Mouse (Mus musculus) midbrain, embryonic 13.5 days (tissue): Measurements from ENCODE around the gene Cdkl4. TPM values are rescaled to one million over a fixed set of nuclear protein-coding genes. Genes with fewer than 3 reads are reported as not detected.

Experiments used
- ATAC-seq: fragments of 200-750 bp; cut with Nextera tagmentation; 2 replicates; pipeline ENCODE4 v1.8.0; 2017; ENCODE audit warnings: mild to moderate bottlenecking, moderate TSS enrichment, moderate library complexity
- H3K27ac ChIP-seq: fragments of 300-500 bp; sonication (generic); 2 replicates; pipeline ENCODE4 v1.5.1; 2015; ENCODE audit warnings: inconsistent platforms, mild to moderate bottlenecking, moderate library complexity
- H3K27me3 ChIP-seq: fragments of 300-500 bp; sonication (generic); 2 replicates; pipeline ENCODE4 v1.6.1; 2015; ENCODE audit warnings: mild to moderate bottlenecking, inconsistent platforms
- H3K36me3 ChIP-seq: fragments of 300-500 bp; sonication (generic); 2 replicates; pipeline ENCODE4 v1.6.1; 2015; ENCODE audit warnings: mild to moderate bottlenecking, inconsistent platforms
- H3K4me1 ChIP-seq: fragments of 300-500 bp; sonication (generic); replicated peaks from 2 replicates; pipeline ENCODE4 v1.6.1; 2015; ENCODE audit warnings: inconsistent platforms
- H3K4me2 ChIP-seq: fragments of 300-500 bp; sonication (generic); replicated peaks from 2 replicates; pipeline ENCODE4 v1.6.1; 2015; ENCODE audit warnings: moderate library complexity, mild to moderate bottlenecking, inconsistent platforms
- H3K4me3 ChIP-seq: fragments of 300-500 bp; sonication (generic); replicated peaks from 2 replicates; pipeline ENCODE4 v1.5.1; 2015; ENCODE audit warnings: mild to moderate bottlenecking, inconsistent platforms
- H3K9ac ChIP-seq: fragments of 300-500 bp; sonication (generic); replicated peaks from 2 replicates; pipeline ENCODE4 v1.6.1; 2015; ENCODE audit warnings: mild to moderate bottlenecking, inconsistent platforms
- H3K9me3 ChIP-seq: fragments of 300-500 bp; sonication (generic); 2 replicates; pipeline ENCODE4 v1.6.1; 2016; ENCODE audit warnings: mild to moderate bottlenecking, inconsistent platforms
- WGBS: fragments of 180-500 bp; shearing (Covaris S2); methylation state at CpG from one replicate; pipeline ENCODE4 v1.1.7; 2015; 5-methylcytosine and 5-hydroxymethylcytosine counted together
- polyA plus RNA-seq: library from polyadenylated mRNA; unstranded; fragments of >200 nt; fragmentation: Nextera tagmentation; extraction: Ambion mirVana; gene quantifications from 2 replicates; pipeline ENCODE4 v1.2.1, GENCODE M21; 2015

The Cdkl4 gene
- polyA plus RNA-seq, 1 experiment from 2014 or later, result 2.9 TPM

GRCm38 (mm10) chr17:80509494-80510458 lies 67.8 kb downstream of the Cdkl4 start:
- WGBS, result 62% methylated on average over 4 of the region's 4 CpGs
- no peak overlapping the region for H3K4me2 ChIP-seq

DNA sequence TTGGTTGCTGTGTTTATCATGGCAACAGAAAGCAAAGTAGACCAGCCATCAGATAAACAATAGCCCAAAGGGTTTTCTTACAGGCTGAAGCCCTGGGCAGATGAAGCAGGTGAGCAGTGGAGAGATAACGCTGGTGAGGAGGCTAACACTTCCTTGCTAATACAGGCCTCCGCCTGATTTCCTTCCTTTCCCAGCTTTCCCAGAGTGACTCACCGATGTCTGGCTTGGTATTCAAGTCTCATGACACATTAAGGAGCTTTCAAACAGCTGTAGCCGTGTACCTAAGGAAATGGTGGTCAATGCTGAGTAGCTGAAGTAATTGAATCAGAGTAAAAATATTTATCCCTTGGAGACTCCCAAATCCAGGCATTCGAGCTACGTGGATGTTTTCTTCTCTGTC lies 71.8 kb downstream of the Cdkl4 start:
- Histone ChIP-seq H3K9ac (no peak overlapping the region), H3K27me3 (no peaks in the 10 kb centered on the region), H3K4me1 (no peaks in the 10 kb centered on the region), H3K36me3 (no peaks in the 10 kb centered on the region), H3K9me3 (no peaks in the 10 kb centered on the region), H3K4me2 (no peak overlapping the region), H3K27ac (no peak overlapping the region), H3K4me3 (no peak overlapping the region)
- ATAC-seq, result no peak
- 89% methylated on average over 6 of the region's 6 CpGs for WGBS

More at GRCm38 (mm10) chr17:80509494-80510458, 67.8 kb downstream of the Cdkl4 start:
- Histone ChIP-seq H3K4me1 (no peaks in the 10 kb centered on the region), H3K27ac (no peak overlapping the region), H3K36me3 (no peaks in the 10 kb centered on the region), H3K9ac (no peak overlapping the region), H3K9me3 (no peaks in the 10 kb centered on the region), H3K4me3 (no peak overlapping the region), H3K27me3 (no peaks in the 10 kb centered on the region)
- no peak for ATAC-seq

GRCm38 (mm10) chr17:80505342-80505741 lies 72.3 kb downstream of the Cdkl4 start:
- H3K36me3 ChIP-seq, result no peaks in the 10 kb centered on the region

DNA sequence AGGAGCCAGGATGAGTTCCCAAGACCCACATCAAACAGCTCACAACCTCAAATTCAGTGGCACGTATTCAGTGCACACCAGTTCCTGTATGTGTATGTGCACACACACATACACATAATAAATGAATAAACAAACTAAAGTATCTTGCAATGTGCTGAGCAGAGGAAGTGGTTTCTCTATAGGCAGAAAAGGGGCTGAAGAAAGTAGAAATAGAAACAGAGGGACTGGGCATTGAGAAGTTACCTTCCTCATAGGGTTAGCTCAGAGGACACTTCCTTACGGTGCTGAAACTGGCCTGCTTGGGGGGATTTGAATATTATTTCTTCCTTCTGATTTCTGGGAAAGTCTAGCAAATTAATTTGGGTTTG lies 75.8 kb downstream of the Cdkl4 start:
- Histone ChIP-seq H3K4me1 (no peaks in the 10 kb centered on the region), H3K27ac (no peak overlapping the region), H3K9me3 (no peaks in the 10 kb centered on the region), H3K4me2 (no peak overlapping the region), H3K36me3 (no peaks in the 10 kb centered on the region), H3K27me3 (no peaks in the 10 kb centered on the region), H3K9ac (no peak overlapping the region), H3K4me3 (no peak overlapping the region)
- no peak for ATAC-seq
- 80% methylated on average over 2 of the region's 2 CpGs for WGBS

More at GRCm38 (mm10) chr17:80505342-80505741, 72.3 kb downstream of the Cdkl4 start:
- Histone ChIP-seq H3K4me3 (no peak overlapping the region), H3K4me1 (no peaks in the 10 kb centered on the region), H3K27ac (no peak overlapping the region), H3K9ac (no peak overlapping the region), H3K4me2 (no peak overlapping the region), H3K27me3 (no peaks in the 10 kb centered on the region), H3K9me3 (no peaks in the 10 kb centered on the region)
- ATAC-seq, result no peak
- 86% methylated on average over 4 of the region's 4 CpGs for WGBS

DNA sequence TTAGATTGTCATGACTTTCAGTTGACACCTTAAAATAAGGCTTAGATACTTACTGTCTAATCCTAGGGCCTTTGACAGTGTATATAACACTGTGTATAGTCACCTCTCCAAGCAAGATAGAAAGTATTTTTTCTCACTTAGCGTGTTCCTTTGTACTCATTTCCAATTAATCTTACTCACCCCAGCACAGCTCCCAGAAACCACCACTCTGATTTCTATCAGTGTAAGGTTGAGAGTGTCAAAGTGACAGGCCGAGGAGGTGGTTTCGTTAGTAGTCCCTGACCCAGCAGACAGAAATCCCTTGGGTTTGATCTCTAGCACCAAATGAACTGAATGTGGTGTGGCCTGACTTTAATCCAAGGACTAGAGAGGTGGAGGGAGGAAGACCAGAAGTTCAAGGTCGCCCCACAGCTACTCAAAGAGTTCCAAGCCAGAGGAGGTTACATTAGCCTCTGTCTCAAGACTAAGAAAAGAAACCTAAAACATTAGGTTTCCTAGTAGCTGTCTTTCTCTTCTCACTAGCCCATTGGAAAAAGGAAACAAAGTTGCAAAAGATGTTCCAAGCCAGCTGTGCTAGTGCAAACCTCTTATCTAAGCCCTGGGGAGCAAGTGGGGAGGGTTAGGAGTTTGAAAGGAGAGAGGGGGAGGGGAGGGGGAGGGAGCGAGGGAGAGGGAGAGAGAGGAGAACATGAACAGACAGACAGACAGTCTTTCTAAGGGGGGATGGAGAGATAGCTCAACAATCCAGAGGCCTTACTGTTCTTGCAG lies 76.4 kb downstream of the Cdkl4 start:
- H3K9ac ChIP-seq, result no peak overlapping the region
- ATAC-seq, result no peak
- no peaks in the 10 kb centered on the region for H3K9me3 ChIP-seq
- no peaks in the 10 kb centered on the region for H3K27me3 ChIP-seq
- H3K36me3 ChIP-seq, result no peaks in the 10 kb centered on the region
- H3K27ac ChIP-seq, result no peak overlapping the region
- H3K4me2 ChIP-seq, result no peak overlapping the region
- no peaks in the 10 kb centered on the region for H3K4me1 ChIP-seq
- no peak overlapping the region for H3K4me3 ChIP-seq
- WGBS, result 70% methylated on average over 5 of the region's 5 CpGs

DNA sequence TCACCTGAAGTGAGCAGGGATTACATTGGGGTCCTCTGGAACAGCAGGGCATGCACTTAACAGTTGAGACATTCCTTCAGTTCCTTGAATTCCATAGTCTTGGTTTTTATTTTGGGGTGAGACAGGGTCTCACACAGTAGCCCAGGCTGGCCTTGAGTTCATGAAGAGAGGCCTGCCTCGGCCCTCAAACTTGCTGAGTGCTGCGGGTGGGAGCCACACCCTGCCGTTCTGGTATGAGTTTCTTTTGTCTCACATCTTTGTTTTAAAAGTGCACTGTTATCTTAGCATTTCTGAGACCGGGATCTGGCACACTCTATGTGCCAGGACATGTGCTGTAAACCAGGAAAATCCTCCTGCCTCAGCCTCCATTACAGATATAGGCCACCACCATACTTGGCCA lies 77.6 kb downstream of the Cdkl4 start:
- WGBS, result 88% methylated on average over 4 of the region's 4 CpGs
- Histone ChIP-seq H3K4me2 (no peak overlapping the region), H3K27ac (no peak overlapping the region), H3K9me3 (no peaks in the 10 kb centered on the region), H3K9ac (no peak overlapping the region), H3K27me3 (no peaks in the 10 kb centered on the region), H3K4me1 (no peaks in the 10 kb centered on the region), H3K4me3 (no peak overlapping the region), H3K36me3 (no peaks in the 10 kb centered on the region)
- no peak for ATAC-seq

DNA sequence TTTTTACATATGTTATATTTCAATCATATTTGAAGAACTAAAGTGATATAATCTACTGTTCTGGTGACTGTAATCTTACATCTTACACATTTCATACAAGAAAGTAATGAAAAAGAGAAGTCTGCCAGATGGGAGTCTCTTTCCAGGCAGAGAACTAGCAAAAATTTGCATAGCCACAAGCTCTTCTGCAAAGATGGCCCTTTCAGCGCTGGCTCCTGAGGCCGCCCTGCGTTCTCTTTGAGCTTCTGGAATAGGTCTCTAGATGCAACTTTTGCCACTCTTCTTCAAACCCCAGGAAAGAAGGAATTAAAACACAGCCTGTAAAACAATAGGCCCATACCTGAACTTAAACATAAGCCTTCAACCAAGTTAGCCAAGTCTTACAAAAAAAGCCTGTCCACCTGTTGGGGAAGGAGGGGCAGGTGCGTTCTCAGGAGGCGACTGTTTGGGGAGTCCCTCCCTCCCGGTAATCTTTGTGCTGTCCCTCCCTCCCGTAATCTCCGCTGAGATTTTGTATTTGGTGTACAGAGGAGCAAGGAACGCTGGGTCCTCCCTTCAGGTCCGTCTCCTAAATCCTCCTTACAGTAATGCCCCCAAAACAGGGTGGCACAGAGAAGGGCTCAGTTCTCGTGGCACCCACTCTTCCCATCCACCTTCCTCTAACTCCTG lies 78.9 kb downstream of the Cdkl4 start:
- no peak overlapping the region for H3K9ac ChIP-seq
- H3K27me3 ChIP-seq, result no peaks in the 10 kb centered on the region
- no peak overlapping the region for H3K4me3 ChIP-seq
- no peak for ATAC-seq
- H3K9me3 ChIP-seq, result no peaks in the 10 kb centered on the region
- H3K4me1 ChIP-seq, result no peaks in the 10 kb centered on the region
- H3K4me2 ChIP-seq, result no peak overlapping the region
- no peaks in the 10 kb centered on the region for H3K36me3 ChIP-seq
- H3K27ac ChIP-seq, result no peak overlapping the region
- WGBS, result 65% methylated on average over 11 of the region's 11 CpGs

DNA sequence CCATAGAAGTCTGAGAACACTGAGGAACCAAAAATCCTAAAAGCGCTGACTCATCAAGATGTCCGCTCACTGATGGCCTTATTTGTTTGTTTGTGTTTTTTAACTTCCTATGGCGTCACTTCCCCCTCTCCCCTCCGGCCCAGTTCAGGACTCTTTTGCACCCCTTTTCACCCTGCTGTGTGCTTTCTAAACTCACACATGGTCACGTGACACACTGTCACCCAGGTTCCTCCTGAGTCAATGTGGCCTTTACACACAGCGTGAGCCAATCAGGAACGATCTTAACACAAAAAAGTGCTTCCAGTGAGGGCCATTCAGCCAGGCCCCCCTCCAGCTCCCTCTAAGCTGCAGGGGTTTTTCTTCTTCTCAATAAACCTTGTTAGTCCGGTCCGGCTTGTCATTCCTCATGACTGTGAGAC lies 80.4 kb downstream of the Cdkl4 start:
- H3K36me3 ChIP-seq, result no peaks in the 10 kb centered on the region
- H3K9ac ChIP-seq, result no peak overlapping the region
- ATAC-seq, result no peak
- H3K9me3 ChIP-seq, result no peaks in the 10 kb centered on the region
- H3K4me3 ChIP-seq, result no peak overlapping the region
- 42% methylated on average over 9 of the region's 9 CpGs for WGBS
- H3K4me2 ChIP-seq, result no peak overlapping the region
- H3K4me1 ChIP-seq, result no peaks in the 10 kb centered on the region
- no peak overlapping the region for H3K27ac ChIP-seq
- H3K27me3 ChIP-seq, result no peaks in the 10 kb centered on the region

GRCm38 (mm10) chr17:80496607-80497170 lies 80.9 kb downstream of the Cdkl4 start:
- no peak overlapping the region for H3K4me3 ChIP-seq
- no peak for ATAC-seq
- 92% methylated on average over 8 of the region's 8 CpGs for WGBS

DNA sequence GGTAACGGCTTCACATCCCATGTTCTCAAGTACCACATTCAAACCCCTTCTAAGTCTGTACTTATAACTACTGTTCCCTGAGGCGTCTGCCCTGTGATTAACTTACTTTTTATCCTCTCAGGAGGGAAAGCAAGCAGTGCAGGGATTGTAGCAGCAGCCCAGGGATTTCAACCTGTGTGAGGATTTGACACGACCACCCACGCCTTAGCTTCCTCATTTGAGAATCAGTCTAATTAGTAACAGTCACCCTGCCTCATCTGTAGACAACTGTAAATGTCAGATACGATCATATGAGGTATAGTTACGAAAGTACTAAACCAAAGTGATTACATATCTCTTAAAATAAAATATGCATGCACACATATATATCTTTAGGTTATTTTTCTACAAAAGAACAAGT lies 81.4 kb downstream of the Cdkl4 start:
- H3K9me3 ChIP-seq, result no peaks in the 10 kb centered on the region
- H3K27ac ChIP-seq, result no peak overlapping the region
- H3K36me3 ChIP-seq, result no peaks in the 10 kb centered on the region
- no peak overlapping the region for H3K9ac ChIP-seq
- no peaks in the 10 kb centered on the region for H3K4me1 ChIP-seq
- ATAC-seq, result no peak
- WGBS, result 77% methylated on average over 6 of the region's 6 CpGs
- no peak overlapping the region for H3K4me2 ChIP-seq
- H3K4me3 ChIP-seq, result no peak overlapping the region
- H3K27me3 ChIP-seq, result no peaks in the 10 kb centered on the region

More at GRCm38 (mm10) chr17:80496607-80497170, 80.9 kb downstream of the Cdkl4 start:
- Histone ChIP-seq H3K4me1 (no peaks in the 10 kb centered on the region), H3K9me3 (no peaks in the 10 kb centered on the region), H3K36me3 (no peaks in the 10 kb centered on the region), H3K27me3 (no peaks in the 10 kb centered on the region), H3K4me2 (no peak overlapping the region), H3K9ac (no peak overlapping the region), H3K27ac (no peak overlapping the region)

DNA sequence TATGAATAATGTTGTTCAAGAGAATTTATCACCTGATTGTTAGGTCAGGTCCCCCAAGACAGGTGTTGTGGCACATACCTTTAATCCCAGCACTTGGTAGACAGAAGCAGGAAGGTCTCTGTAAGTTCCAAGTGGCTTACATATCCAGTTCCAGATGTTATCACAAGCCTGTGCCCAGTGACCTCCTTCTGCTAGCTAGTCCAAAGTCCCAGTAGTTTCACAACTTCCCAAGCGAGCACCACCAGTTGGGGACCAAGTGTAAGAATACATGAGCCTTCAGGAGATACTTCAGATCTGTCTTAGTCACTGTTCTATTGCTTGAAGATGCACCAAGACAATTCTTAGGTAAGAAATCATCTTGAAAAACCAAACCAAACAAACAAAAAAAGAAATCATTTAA lies 83.7 kb downstream of the Cdkl4 start:
- Histone ChIP-seq H3K9me3 (no peaks in the 10 kb centered on the region), H3K4me1 (no peaks in the 10 kb centered on the region), H3K27me3 (no peaks in the 10 kb centered on the region), H3K4me2 (no peak overlapping the region), H3K27ac (no peak overlapping the region), H3K9ac (no peak overlapping the region), H3K4me3 (no peak overlapping the region), H3K36me3 (no peaks in the 10 kb centered on the region)
- no peak for ATAC-seq
- WGBS, result 84% methylated on average over 1 of the region's 1 CpGs
